Mouse (Mus musculus) CH12.LX (cell line): ENCODE data around the gene Rnf138rt1. TPM values are rescaled to one million over a fixed set of nuclear protein-coding genes. Genes with fewer than 3 reads are reported as not detected.

Experiments
- DNase-seq: peaks from one replicate; pipeline ENCODE4 v3.0.0-alpha.2; 2013; ENCODE audit errors: extremely low read depth
- H3K27ac ChIP-seq: 2 replicates; pipeline ENCODE4 v1.5.1; 2012; ENCODE audit warnings: low read depth, mild to moderate bottlenecking, control low read depth, moderate library complexity; ENCODE audit not compliant: insufficient read depth
- H3K27me3 ChIP-seq: replicated peaks from 2 replicates; pipeline ENCODE3; 2012; ENCODE audit warnings: inconsistent platforms
- H3K36me3 ChIP-seq, 2 experiments: replicated peaks in 1 of 2; 2 replicates each; pipeline versions ENCODE3 to v1.6.1; 2012; ENCODE audit warnings: inconsistent platforms in 1 of 2, low read length in 1 of 2, mild to moderate bottlenecking in 1 of 2, mixed read lengths in 1 of 2, moderate library complexity in 1 of 2; ENCODE audit not compliant: control insufficient read depth in 1 of 2, insufficient read depth in 1 of 2
- H3K4me1 ChIP-seq, 2 experiments: 2 replicates each; pipeline ENCODE4 v1.6.1; 2012; ENCODE audit warnings: inconsistent platforms in 1 of 2, moderate library complexity in 1 of 2; ENCODE audit not compliant: insufficient read depth in 2 of 2, control insufficient read depth in 1 of 2
- H3K4me2 ChIP-seq: 2 replicates; pipeline ENCODE4 v1.6.1; 2012; ENCODE audit warnings: low read depth, mild to moderate bottlenecking, control low read depth; ENCODE audit not compliant: poor library complexity, insufficient read depth, severe bottlenecking
- H3K4me3 ChIP-seq, 3 experiments: fragments of 150-350 bp in 1 of 3; sonication (generic) in 1 of 3; replicated peaks in 1 of 3; 2 replicates each; pipeline versions ENCODE3 to v1.5.1; 2011 to 2012; ENCODE audit warnings: low read depth in 2 of 3, low read length in 2 of 3, mild to moderate bottlenecking in 2 of 3, moderate library complexity in 2 of 3, control low read depth in 1 of 3, improper control_type of control experiment in 1 of 3, inconsistent platforms in 1 of 3, mixed read lengths in 1 of 3; ENCODE audit not compliant: poor library complexity in 1 of 3
- H3K79me2 ChIP-seq: replicated peaks from 2 replicates; pipeline ENCODE4 v1.6.1; 2012; ENCODE audit warnings: mild to moderate bottlenecking, moderate library complexity; ENCODE audit not compliant: control insufficient read depth, poor library complexity, insufficient read depth, severe bottlenecking; ENCODE audit errors: extremely low read depth
- H3K9ac ChIP-seq: 2 replicates; pipeline ENCODE4 v1.6.1; 2012; ENCODE audit warnings: low read depth, mild to moderate bottlenecking, control low read depth, moderate library complexity; ENCODE audit not compliant: insufficient read depth
- H3K9me3 ChIP-seq: replicated peaks from 2 replicates; pipeline ENCODE3; 2012; ENCODE audit warnings: low read length, inconsistent platforms, mixed read lengths
- CHD1 ChIP-seq: IDR thresholded peaks from 2 replicates; pipeline ENCODE4 v1.6.1; 2012; ENCODE audit warnings: low read depth, low read length, improper control_type of control experiment, inconsistent platforms
- CHD2 ChIP-seq: IDR thresholded peaks from 2 replicates; pipeline ENCODE4 v1.6.1; 2011; ENCODE audit warnings: low read length, improper control_type of control experiment
- CTCF ChIP-seq, 2 experiments: IDR thresholded peaks in 1 of 2; conservative IDR thresholded peaks in 1 of 2; 2 replicates each; pipeline ENCODE4 v1.5.1; 2011 to 2012; ENCODE audit warnings: low read depth in 2 of 2, low read length in 2 of 2, improper control_type of control experiment in 1 of 2, inconsistent platforms in 1 of 2, mild to moderate bottlenecking in 1 of 2, moderate library complexity in 1 of 2
- ELF1 ChIP-seq: IDR thresholded peaks from 2 replicates; pipeline ENCODE4 v1.6.1; 2014; ENCODE audit warnings: low read depth, mild to moderate bottlenecking, inconsistent platforms, low read length, improper control_type of control experiment
- EP300 ChIP-seq: IDR thresholded peaks from 2 replicates; pipeline ENCODE4 v1.6.1; 2011; ENCODE audit warnings: low read length, improper control_type of control experiment
- ETS1 ChIP-seq: conservative IDR thresholded peaks from 2 replicates; pipeline ENCODE4 v1.6.1; 2012; ENCODE audit warnings: low read depth, mild to moderate bottlenecking, inconsistent platforms, low read length, improper control_type of control experiment, moderate library complexity
- GABPA ChIP-seq: IDR thresholded peaks from 2 replicates; pipeline ENCODE4 v1.6.1; 2012; ENCODE audit warnings: low read depth, low read length, improper control_type of control experiment, inconsistent platforms; ENCODE audit not compliant: insufficient replicate concordance
- KAT2A ChIP-seq: IDR thresholded peaks from 2 replicates; pipeline ENCODE4 v1.6.1; 2012; ENCODE audit warnings: low read length, improper control_type of control experiment, inconsistent platforms; ENCODE audit not compliant: insufficient replicate concordance
- MAX ChIP-seq: IDR thresholded peaks from 2 replicates; pipeline ENCODE4 v1.6.1; 2011; ENCODE audit warnings: low read length, improper control_type of control experiment
- MAZ ChIP-seq: IDR thresholded peaks from 2 replicates; pipeline ENCODE4 v1.6.1; 2012; ENCODE audit warnings: low read depth, mild to moderate bottlenecking, inconsistent platforms, low read length, improper control_type of control experiment, moderate library complexity
- MEF2A ChIP-seq: IDR thresholded peaks from 2 replicates; pipeline ENCODE4 v1.6.1; 2014; ENCODE audit warnings: low read depth, mild to moderate bottlenecking, inconsistent platforms, low read length, improper control_type of control experiment, borderline replicate concordance
- NELFE ChIP-seq: IDR thresholded peaks from 2 replicates; pipeline ENCODE4 v1.6.1; 2011; ENCODE audit warnings: low read depth, low read length, improper control_type of control experiment
- NRF1 ChIP-seq: IDR thresholded peaks from 2 replicates; pipeline ENCODE4 v1.6.1; 2014; ENCODE audit warnings: low read depth, mild to moderate bottlenecking, inconsistent platforms, low read length, improper control_type of control experiment, moderate library complexity
- POLR2AphosphoS2 ChIP-seq: IDR thresholded peaks from 2 replicates; pipeline ENCODE4 v1.6.1; 2011; ENCODE audit warnings: low read depth, low read length, improper control_type of control experiment
- RAD21 ChIP-seq: IDR thresholded peaks from 2 replicates; pipeline ENCODE4 v1.6.1; 2011; ENCODE audit warnings: low read depth, mild to moderate bottlenecking, low read length, improper control_type of control experiment, moderate library complexity
- RCOR1 ChIP-seq: conservative IDR thresholded peaks from 2 replicates; pipeline ENCODE4 v1.6.1; 2012; ENCODE audit warnings: low read depth, mild to moderate bottlenecking, inconsistent platforms, low read length, improper control_type of control experiment
- USF1 ChIP-seq: IDR thresholded peaks from 2 replicates; pipeline ENCODE4 v1.6.1; 2014; ENCODE audit warnings: low read depth, mild to moderate bottlenecking, inconsistent platforms, low read length, improper control_type of control experiment
- ZC3H11A ChIP-seq: IDR thresholded peaks from 2 replicates; pipeline ENCODE4 v1.6.1; 2012; ENCODE audit warnings: low read depth, mild to moderate bottlenecking, inconsistent platforms, low read length, improper control_type of control experiment
- ZMIZ1 ChIP-seq: IDR thresholded peaks from 2 replicates; pipeline ENCODE4 v1.6.1; 2012; ENCODE audit warnings: low read depth, mild to moderate bottlenecking, inconsistent platforms, low read length, improper control_type of control experiment
- ZNF384 ChIP-seq: IDR thresholded peaks from 2 replicates; pipeline ENCODE4 v1.6.1; 2012; ENCODE audit warnings: low read depth, low read length, improper control_type of control experiment, inconsistent platforms
- dilution Hi-C: fragments of 300-500 bp; cut with MboI; formaldehyde crosslinking; loops from 2 replicates; pipeline ENCODE4 v1.14.3; 2020; ENCODE audit warnings: low sequenced_read_pairs; ENCODE audit not compliant: extremely low pct_unique_long_range_greater_than_20kb, extremely low pct_ligation_motif_present
- in situ Hi-C: fragments of 300-500 bp; cut with MboI; formaldehyde crosslinking; loops from 3 replicates; pipeline ENCODE4 v1.14.3; 2019; ENCODE audit warnings: low sequenced_read_pairs, low pct_ligation_motif_present, low pct_unique_long_range_greater_than_20kb, mixed read lengths
- polyA plus RNA-seq: library from polyadenylated mRNA; unstranded; fragments of >175 nt; gene quantifications from 2 replicates; pipeline ENCODE4 v1.2.1, GENCODE M21; 2012; ENCODE audit warnings: low read depth; ENCODE audit not compliant: insufficient read length
- total RNA-seq, 2 experiments: library from RNA; depleted of rRNA; stranded (reverse); fragments of 300-350 nt in 1 of 2; fragments of >200 nt in 1 of 2; gene quantifications; 2 replicates each; pipeline ENCODE4 v1.2.3; 2012 to 2014

The Rnf138rt1 gene
- total and polyA plus RNA-seq, 3 experiments: not detected

DNA sequence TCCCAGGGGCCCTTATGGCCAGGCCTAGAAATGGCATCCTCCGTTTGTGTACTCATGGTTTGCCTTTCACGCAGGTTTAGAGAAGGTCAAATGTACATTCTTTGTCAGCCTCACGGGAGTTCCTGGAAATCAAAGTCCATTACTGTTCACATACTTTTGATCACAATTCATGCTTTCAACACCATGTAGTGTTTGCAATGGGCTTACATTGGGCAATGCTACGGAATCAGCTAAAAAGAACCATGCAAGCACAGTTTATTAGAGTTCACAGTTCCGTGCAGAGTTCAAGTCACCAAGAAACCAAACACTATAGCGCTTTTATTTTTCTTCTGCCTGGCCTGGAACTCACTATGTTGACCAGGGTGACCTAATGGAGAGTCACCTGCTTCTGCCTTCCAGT is 15.1 kb downstream of the Rnf138rt1 start:
- no peaks in the 10 kb centered on the region for H3K79me2 ChIP-seq

DNA sequence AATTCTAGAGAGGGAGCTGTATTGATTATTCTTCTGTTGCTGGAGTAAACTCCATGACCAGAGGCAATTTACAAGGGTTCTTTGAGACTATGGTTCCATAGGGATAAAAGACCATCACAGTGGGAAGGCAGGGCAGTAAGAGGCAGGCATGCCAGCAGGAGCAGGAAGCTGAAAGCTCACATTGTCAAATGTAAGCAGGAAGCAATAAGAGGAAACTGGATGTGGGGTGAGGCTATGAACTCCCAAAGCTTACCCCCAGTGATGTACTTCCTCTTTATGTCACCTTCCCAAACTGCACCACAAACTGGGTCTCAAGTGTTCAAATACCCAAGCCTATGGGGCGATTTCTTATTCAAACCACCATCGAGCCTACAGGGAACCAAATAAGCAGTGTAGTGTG is 17.2 kb downstream of the Rnf138rt1 start:
- dilution Hi-C loops (no loop called here), in situ Hi-C loops (no loop called here)
- no peak overlapping the region for H3K9ac ChIP-seq
- H3K79me2 ChIP-seq: no peaks in the 10 kb centered on the region
- H3K4me3 ChIP-seq: no peak overlapping the region
- no peaks in the 10 kb centered on the region for H3K4me1 ChIP-seq
- no peaks in the 10 kb centered on the region for H3K27me3 ChIP-seq
- DNase-seq: no peak
- no peak overlapping the region for H3K4me2 ChIP-seq
- H3K9me3 ChIP-seq: no peaks in the 10 kb centered on the region
- no peak overlapping the region for H3K27ac ChIP-seq
- TF ChIP-seq ZNF384 (no peak), ELF1 (no peak), POLR2AphosphoS2 (no peak), RCOR1 (no peak), KAT2A (no peak), NRF1 (no peak), MEF2A (no peak)
- no peaks in the 10 kb centered on the region for H3K36me3 ChIP-seq

More for the DNA sequence above, 15.1 kb downstream of the Rnf138rt1 start:
- dilution Hi-C loops: no loop called here
- Histone ChIP-seq H3K9ac (no peak overlapping the region), H3K36me3 (no peaks in the 10 kb centered on the region), H3K4me1 (no peaks in the 10 kb centered on the region), H3K4me3 (no peak overlapping the region), H3K4me2 (no peak overlapping the region), H3K27ac (no peak overlapping the region), H3K9me3 (no peaks in the 10 kb centered on the region), H3K27me3 (no peaks in the 10 kb centered on the region)
- TF ChIP-seq RCOR1: no peak
- no peak for TF ChIP-seq RAD21
- no peak for TF ChIP-seq EP300
- no peak for TF ChIP-seq USF1
- no peak for TF ChIP-seq ZMIZ1
- TF ChIP-seq ZC3H11A: no peak
- no peak for TF ChIP-seq ETS1
- no peak for TF ChIP-seq MAX
- no peak for TF ChIP-seq CHD2
- TF ChIP-seq NELFE: no peak
- no peak for DNase-seq
- in situ Hi-C loops: no loop called here

DNA sequence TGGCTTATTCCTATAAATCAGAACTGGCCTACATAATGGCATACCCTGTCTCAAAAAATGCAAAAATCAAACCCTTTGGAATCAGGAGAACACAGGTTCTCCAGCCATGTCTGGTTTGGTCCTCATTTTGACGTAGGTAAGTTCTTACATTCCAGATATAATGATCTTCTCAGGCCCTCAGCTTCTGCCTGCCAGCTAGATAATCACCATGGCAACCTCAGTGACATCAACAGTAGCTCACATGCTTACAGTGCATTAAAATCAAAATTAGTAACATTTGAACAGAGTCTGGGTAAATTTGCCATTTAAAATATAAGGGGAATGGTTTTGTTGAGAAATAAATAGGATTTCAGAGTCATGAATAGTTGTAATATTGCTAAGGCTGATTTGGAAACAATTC is 22.2 kb downstream of the Rnf138rt1 start:
- no peaks in the 10 kb centered on the region for H3K27me3 ChIP-seq
- no peak overlapping the region for H3K4me3 ChIP-seq
- H3K4me1 ChIP-seq: no peaks in the 10 kb centered on the region
- no peak overlapping the region for H3K27ac ChIP-seq
- H3K79me2 ChIP-seq: no peaks in the 10 kb centered on the region
- H3K4me2 ChIP-seq: no peak overlapping the region
- no peaks in the 10 kb centered on the region for H3K36me3 ChIP-seq
- in situ Hi-C loops (no loop called here), dilution Hi-C loops (no loop called here)
- no peak for DNase-seq
- H3K9ac ChIP-seq: no peak overlapping the region
- no peaks in the 10 kb centered on the region for H3K9me3 ChIP-seq
- no peak for TF ChIP-seq NELFE
- TF ChIP-seq RCOR1: no peak
- TF ChIP-seq GABPA: no peak
- no peak for TF ChIP-seq MAZ
- TF ChIP-seq CHD1: no peak
- no peak for TF ChIP-seq CTCF (conservative IDR thresholded peaks at IDR 0.05 in 1 of 2, IDR thresholded peaks at IDR 0.05 in 1 of 2; ENCODE audit: low read depth in 2 of 2, low read length in 2 of 2)
- TF ChIP-seq USF1: no peak
